Mouse (Mus musculus) kidney, embryonic 14.5 days (tissue): ENCODE data around the gene Larp1b. TPM values are rescaled to one million over a fixed set of nuclear protein-coding genes. Genes with fewer than 3 reads are reported as not detected.
A peak's percentile ranks its signal among the peaks of the same experiment; 100 is the strongest.

Source experiments
- ATAC-seq: fragments of 200-750 bp; cut with Nextera tagmentation; 2 replicates; pipeline ENCODE4 v1.8.0; 2017; ENCODE audit warnings: moderate number of reproducible peaks, mild to moderate bottlenecking, moderate TSS enrichment, moderate library complexity; ENCODE audit not compliant: low FRiP score, low TSS enrichment
- H3K27ac ChIP-seq: fragments of 300-500 bp; sonication (generic); 2 replicates; pipeline ENCODE4 v1.5.1; 2014; ENCODE audit warnings: low read depth, mild to moderate bottlenecking, low read length, moderate library complexity, mixed read lengths
- H3K27me3 ChIP-seq: fragments of 300-500 bp; sonication (generic); 2 replicates; pipeline ENCODE4 v1.6.1; 2014; ENCODE audit warnings: mild to moderate bottlenecking, low read length; ENCODE audit not compliant: control insufficient read depth, insufficient read depth
- H3K36me3 ChIP-seq: fragments of 300-500 bp; sonication (generic); 2 replicates; pipeline ENCODE4 v1.6.1; 2014; ENCODE audit warnings: low read length, mixed read lengths; ENCODE audit not compliant: control insufficient read depth, insufficient read depth
- H3K4me1 ChIP-seq: fragments of 300-500 bp; sonication (generic); 2 replicates; pipeline ENCODE4 v1.6.1; 2014; ENCODE audit warnings: low read length, mixed read lengths; ENCODE audit not compliant: control insufficient read depth, insufficient read depth
- H3K4me2 ChIP-seq: fragments of 300-500 bp; sonication (generic); replicated peaks from 2 replicates; pipeline ENCODE4 v1.6.1; 2014; ENCODE audit warnings: low read depth, mild to moderate bottlenecking, low read length
- H3K4me3 ChIP-seq: fragments of 300-500 bp; sonication (generic); 2 replicates; pipeline ENCODE4 v1.5.1; 2014; ENCODE audit warnings: mild to moderate bottlenecking, low read length
- H3K9ac ChIP-seq: fragments of 300-500 bp; sonication (generic); 2 replicates; pipeline ENCODE4 v1.6.1; 2014; ENCODE audit warnings: low read depth, mild to moderate bottlenecking, low read length, moderate library complexity
- H3K9me3 ChIP-seq: fragments of 300-500 bp; sonication (generic); 2 replicates; pipeline ENCODE4 v1.6.1; 2016; ENCODE audit warnings: low read length; ENCODE audit not compliant: control insufficient read depth
- WGBS: fragments of 180-500 bp; shearing (Covaris S2); extraction: QIAGEN DNeasy Blood & Tissue Kit; methylation state at CpG from one replicate; pipeline ENCODE4 v1.1.7; 2014; 5-methylcytosine and 5-hydroxymethylcytosine counted together
- polyA plus RNA-seq: library from polyadenylated mRNA; unstranded; fragments of >200 nt; fragmentation: Nextera tagmentation; extraction: Ambion mirVana; gene quantifications from 2 replicates; pipeline ENCODE4 v1.2.1, GENCODE M21; 2014

The Larp1b gene
- polyA plus RNA-seq, 1 experiment from 2014 or later: 7.4 TPM

DNA sequence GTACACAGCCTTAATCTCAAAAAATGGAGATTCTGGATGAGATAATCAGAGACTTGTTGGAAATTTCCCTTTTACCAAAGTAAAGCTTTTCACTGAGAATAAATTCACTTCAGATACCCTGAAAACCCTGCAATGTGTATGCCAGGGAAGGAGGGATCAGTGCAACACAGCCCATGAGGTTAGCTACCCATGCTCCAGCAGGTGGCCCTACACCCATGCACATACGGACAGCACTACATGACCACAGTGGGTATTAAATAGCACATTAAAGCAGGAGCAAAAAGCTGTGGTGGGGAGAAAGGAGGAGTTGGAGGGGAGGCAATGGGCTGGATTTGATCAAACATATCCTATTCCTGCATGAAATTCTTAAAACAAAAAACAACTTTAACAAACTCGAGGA lies 120.9 kb downstream of the Larp1b start:
- Histone ChIP-seq H3K4me2 (no peak overlapping the region), H3K9me3 (no peaks in the 10 kb centered on the region), H3K36me3 (peaks cover 29% of the 10 kb centered on the region; the same call in 1 of the 2 replicates), H3K9ac (no peak overlapping the region), H3K4me1 (no peaks in the 10 kb centered on the region), H3K4me3 (no peak overlapping the region), H3K27ac (no peak overlapping the region), H3K27me3 (no peaks in the 10 kb centered on the region)
- ATAC-seq: no peak
- WGBS: 59% methylated on average over 2 of the region's 2 CpGs

DNA sequence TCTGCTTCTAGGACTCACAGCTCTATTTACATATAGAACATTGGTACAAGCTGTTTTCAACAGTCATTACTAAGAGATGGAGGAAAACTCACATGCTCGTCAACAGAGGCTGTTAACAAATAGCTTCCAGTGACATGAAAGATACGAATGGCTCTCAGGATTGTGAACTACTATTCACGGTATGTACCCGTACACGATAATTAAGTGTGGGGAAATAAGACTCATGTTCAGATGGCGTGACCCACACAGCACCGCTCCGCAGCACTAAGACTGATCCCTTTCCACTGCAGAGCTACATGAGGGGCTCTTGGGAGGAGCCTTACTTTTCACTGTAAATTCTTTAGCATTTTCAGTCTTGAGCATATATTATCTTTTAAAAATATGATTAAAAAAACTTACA lies 125.7 kb downstream of the Larp1b start:
- Histone ChIP-seq H3K27me3 (no peaks in the 10 kb centered on the region), H3K4me1 (no peaks in the 10 kb centered on the region), H3K36me3 (no peaks in the 10 kb centered on the region), H3K4me2 (no peak overlapping the region), H3K9ac (no peak overlapping the region), H3K4me3 (no peak overlapping the region), H3K9me3 (no peaks in the 10 kb centered on the region), H3K27ac (no peak overlapping the region)
- WGBS: 60% methylated on average over 8 of the region's 8 CpGs
- ATAC-seq: no peak

DNA sequence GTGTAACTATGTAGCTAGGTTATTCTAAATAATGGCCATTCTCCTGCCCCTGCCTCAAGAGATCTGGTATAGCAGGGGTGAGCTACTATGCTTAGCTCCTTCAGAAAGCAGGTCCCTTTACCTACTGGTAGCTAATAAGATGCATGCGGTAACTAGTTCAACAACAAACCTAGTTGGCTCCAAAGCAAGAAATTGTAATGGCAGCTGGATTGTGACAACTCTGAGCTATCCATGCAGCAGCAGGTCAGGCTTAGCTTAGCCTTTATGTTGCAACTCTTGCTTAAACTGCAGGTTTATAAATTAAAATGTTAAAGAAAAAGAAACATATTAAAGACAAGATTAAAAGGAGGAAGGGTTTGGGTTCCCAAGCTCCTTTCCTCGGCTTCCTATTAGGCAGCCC lies 129.0 kb downstream of the Larp1b start:
- Histone ChIP-seq H3K4me3 (no peak overlapping the region), H3K27ac (no peak overlapping the region), H3K27me3 (no peaks in the 10 kb centered on the region), H3K4me2 (no peak overlapping the region), H3K9me3 (no peaks in the 10 kb centered on the region), H3K4me1 (peaks cover 6% of the 10 kb centered on the region), H3K9ac (no peak overlapping the region), H3K36me3 (no peaks in the 10 kb centered on the region)
- 86% methylated on average over 2 of the region's 2 CpGs for WGBS
- ATAC-seq: no peak

DNA sequence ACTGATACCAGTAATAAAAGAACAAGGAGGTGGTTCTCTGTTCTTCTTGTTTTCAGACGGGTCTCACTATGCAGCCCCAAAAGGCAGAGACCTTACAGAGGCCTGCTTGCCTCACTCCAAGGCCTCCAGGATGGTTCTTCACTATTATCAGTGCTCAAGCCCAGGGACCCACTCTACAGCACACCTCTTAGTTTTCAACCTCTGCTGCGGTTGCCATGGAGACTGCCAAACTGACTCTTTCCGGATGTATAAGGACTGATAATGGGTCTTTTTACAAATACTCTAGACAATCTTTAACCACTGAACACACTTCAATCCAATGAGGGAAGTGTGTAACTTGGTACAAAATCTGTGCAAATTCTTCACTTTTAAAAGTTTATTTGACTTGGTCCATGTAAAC lies 131.1 kb downstream of the Larp1b start:
- no peak overlapping the region for H3K9ac ChIP-seq
- H3K9me3 ChIP-seq: no peaks in the 10 kb centered on the region
- no peaks in the 10 kb centered on the region for H3K36me3 ChIP-seq
- H3K27me3 ChIP-seq: no peaks in the 10 kb centered on the region
- 28% methylated on average over 3 of the region's 3 CpGs for WGBS
- H3K4me1 ChIP-seq: peaks cover 6% of the 10 kb centered on the region
- no peak for ATAC-seq
- peak overlapping the region; percentile 94 for H3K4me2 ChIP-seq
- H3K27ac ChIP-seq: no peak overlapping the region
- H3K4me3 ChIP-seq: peak overlapping the region; percentile 94

DNA sequence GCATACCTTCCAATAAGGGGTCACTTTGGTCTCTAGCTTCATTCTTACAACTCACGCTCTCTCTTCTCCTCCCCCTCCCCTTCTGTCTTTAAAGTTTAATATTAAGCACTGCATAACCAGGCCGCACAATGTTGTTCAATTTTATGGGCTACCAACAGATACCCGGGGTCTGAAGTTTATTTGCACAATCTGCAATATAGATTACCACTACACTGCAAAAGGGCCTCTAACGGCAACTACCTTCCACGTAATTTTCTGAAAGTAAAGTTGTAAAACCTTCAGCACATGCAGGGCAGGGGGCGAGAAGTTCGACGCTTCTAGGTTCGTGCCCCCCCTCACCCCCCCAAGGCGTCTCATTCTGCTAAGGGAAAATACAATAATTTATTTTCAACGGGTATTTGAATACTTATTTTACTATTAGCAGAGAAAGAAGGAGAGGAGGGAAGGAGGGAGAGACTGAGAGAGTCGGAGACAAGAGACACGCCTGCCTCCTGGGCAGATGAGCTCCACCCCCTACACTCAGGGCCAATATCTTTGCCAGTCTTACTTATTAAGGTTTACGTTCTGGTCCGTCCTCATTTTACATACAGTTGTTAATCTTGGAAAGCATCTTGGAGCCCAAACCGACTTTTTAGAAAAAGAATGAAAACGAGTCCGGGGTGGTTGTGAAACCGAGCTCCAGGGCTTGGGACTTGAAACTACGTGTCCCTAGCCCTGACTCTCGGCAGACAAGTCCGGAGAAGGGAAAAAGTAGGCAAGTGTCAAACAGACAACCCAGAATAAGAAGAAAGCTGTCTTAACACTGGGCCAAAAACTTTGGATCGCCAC lies 132.1 kb downstream of the Larp1b start:
- Histone ChIP-seq H3K4me1 (peaks cover 6% of the 10 kb centered on the region), H3K27ac (peak overlapping the region; percentile 73; the same call in 1 of the 2 replicates), H3K4me3 (peak overlapping the region; percentile 94), H3K4me2 (peak overlapping the region; percentile 94), H3K9me3 (no peaks in the 10 kb centered on the region), H3K9ac (peak overlapping the region; percentile 82), H3K36me3 (no peaks in the 10 kb centered on the region), H3K27me3 (no peaks in the 10 kb centered on the region)
- ATAC-seq: no peak
- under 1% methylated on average over 23 of the region's 23 CpGs for WGBS

DNA sequence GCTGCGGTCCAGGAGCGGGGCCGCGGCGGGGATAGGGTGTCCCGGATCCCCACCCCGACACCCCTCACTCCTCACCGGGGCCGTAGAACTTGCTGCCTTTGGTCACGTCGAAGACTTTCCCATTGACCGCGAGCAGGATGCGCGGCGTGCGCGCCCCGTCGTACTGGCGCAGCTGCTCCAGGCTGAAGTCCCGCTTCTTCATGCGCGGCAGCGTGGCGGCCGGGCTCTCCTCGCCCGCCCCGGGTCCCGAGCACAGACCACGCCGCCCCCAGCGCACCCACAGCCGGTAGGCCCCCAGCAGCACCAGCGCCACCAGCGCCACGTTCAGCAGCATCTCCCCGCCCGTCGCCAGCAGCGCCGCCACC lies 132.9 kb downstream of the Larp1b start:
- peak overlapping the region; percentile 94 for H3K4me2 ChIP-seq
- peak; percentile 56 for ATAC-seq
- H3K36me3 ChIP-seq: no peaks in the 10 kb centered on the region
- peaks cover 6% of the 10 kb centered on the region for H3K4me1 ChIP-seq
- 0% methylated on average over 27 of the region's 43 CpGs for WGBS
- peak overlapping the region; percentile 73; the same call in 1 of the 2 replicates for H3K27ac ChIP-seq
- H3K9ac ChIP-seq: peak overlapping the region; percentile 82
- H3K4me3 ChIP-seq: peak overlapping the region; percentile 94
- no peaks in the 10 kb centered on the region for H3K27me3 ChIP-seq
- no peaks in the 10 kb centered on the region for H3K9me3 ChIP-seq

DNA sequence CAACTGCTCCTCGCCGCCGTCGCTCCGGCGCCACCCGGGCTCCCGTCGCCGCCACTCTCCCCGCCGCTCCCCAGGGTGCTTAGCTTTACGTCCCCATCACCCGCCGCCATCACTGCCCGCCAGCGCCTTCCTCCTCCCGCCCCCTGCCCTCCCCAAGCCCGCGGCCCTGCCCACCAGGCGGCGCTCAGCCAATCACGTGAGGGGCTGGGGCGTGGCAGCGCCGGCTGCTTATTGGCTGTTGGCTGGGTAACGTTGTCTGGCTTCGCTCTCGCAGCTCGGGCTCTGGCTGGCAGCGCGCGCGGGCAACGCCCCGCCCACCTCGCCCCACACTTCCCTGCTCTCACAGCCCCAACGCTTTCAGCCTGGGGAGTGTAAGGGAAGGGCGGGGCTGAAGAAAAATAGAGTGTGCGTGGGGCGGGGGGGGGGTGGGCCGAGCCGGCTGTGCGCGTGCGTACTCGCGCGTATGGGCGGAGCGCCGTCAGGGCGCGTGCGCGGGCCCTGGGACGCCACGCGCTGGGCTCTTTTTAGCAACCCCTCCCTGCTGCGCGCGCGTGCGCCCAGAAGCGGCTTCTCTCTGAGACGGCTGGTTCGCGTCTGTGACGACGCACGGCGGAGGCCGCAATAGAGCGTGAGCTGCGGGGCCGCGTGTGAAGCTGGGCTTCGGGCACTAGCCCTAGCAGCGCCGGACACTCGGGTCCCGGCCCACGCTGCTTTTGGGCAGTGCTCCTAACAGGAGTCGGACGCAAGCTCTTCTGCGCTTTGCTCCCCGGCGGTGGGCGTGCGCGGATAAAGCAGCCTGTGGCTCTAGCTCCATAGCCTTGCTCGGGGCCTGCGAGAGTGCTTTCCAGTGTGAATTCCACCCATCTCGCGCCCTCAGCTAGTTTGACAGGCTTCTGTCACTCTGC lies 133.5 kb downstream of the Larp1b start, which contains the start of gene Pgrmc2:
TSS of gene Pgrmc2 (minus strand) at position 162 of the 905 bp plus-strand sequence.
- Histone ChIP-seq H3K4me2 (peak within 1 kb of the TSS; percentile 94), H3K9ac (peak within 1 kb of the TSS; percentile 82), H3K27ac (peak within 1 kb of the TSS; percentile 84), H3K9me3 (no peaks in the 10 kb centered on the region), H3K4me3 (peak within 1 kb of the TSS; percentile 94), H3K4me1 (peaks cover 6% of the 10 kb centered on the region), H3K36me3 (no peaks in the 10 kb centered on the region), H3K27me3 (no peaks in the 10 kb centered on the region)
- peak; percentile 98 for ATAC-seq
- under 1% methylated on average over 95 of the region's 95 CpGs for WGBS

DNA sequence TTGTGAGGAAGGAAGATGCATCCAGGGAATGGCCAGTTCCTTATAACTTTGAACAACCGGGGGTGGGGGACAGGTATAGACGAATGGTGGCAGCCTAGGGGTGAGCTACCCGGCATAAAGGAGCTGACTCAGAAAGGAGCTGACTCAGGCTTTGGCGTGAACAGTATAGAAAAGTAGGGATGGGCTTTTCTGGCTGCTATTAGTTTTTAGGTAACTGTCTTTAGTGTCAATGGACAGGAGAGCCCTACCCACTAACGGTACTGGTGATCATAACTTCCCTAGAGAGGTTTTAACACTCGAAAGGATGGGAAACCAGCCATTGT lies 134.1 kb downstream of the Larp1b start:
- peak; percentile 43 for ATAC-seq
- H3K4me2 ChIP-seq: peak overlapping the region; percentile 54
- peak overlapping the region; percentile 84 for H3K27ac ChIP-seq
- H3K27me3 ChIP-seq: no peaks in the 10 kb centered on the region
- H3K4me1 ChIP-seq: peaks cover 6% of the 10 kb centered on the region
- H3K9ac ChIP-seq: peak overlapping the region; percentile 80
- 2% methylated on average over 6 of the region's 6 CpGs for WGBS
- H3K36me3 ChIP-seq: no peaks in the 10 kb centered on the region
- H3K9me3 ChIP-seq: no peaks in the 10 kb centered on the region
- H3K4me3 ChIP-seq: peak overlapping the region; percentile 94
